Mouse (Mus musculus): ENCODE measurements around the gene Gm4297. TPM values are rescaled to one million over a fixed set of nuclear protein-coding genes. Genes with fewer than 3 reads are reported as not detected.
"Not testable (repeated sequence)": the region's sequence is repeated elsewhere in the genome, so short reads cannot be mapped to it uniquely, and the experiment has no call there.

Gm4297 gene
- not detected in 2 replicates for polyA plus RNA-seq (2014; fragmentation: Nextera tagmentation; extraction: Ambion mirVana)

GRCm38 (mm10) chrX:24574795-24575194 is at the start of gene Gm4297:
Gene Gm4297, minus strand, starts transcription at chrX:24574895.
- not testable (repeated sequence) for H3K27ac ChIP-seq (ENCODE audit: low read depth); H3K9ac ChIP-seq; H3K4me3 ChIP-seq (ENCODE audit: low read depth, low read length); H3K4me1 ChIP-seq (ENCODE audit: insufficient read depth); H3K27me3 ChIP-seq (ENCODE audit: insufficient read depth, low read length); H3K4me2 ChIP-seq; DNase-seq; H3K36me3 ChIP-seq (ENCODE audit: insufficient read depth); H3K9me3 ChIP-seq (ENCODE audit: low read depth, low read length); ATAC-seq (ENCODE audit: insufficient read depth)
- 70% methylated on average over 4 of the region's 4 CpGs for WGBS

Small RNA genes lying within 50 kb of the gene (microRNA-seq; reads per million reads assigned to microRNA genes)
- gene Gm27839 (ENCODE audit: borderline number of aligned reads) (not detected), gene Gm27910 (ENCODE audit: borderline number of aligned reads) (not detected)

Other genes with a start within 250 kb of the Gm4297 start
- not detected in 2 replicates for gene Gm5934, start 74.1 kb downstream of the Gm4297 start, polyA plus RNA-seq (2014; fragmentation: Nextera tagmentation; extraction: Ambion mirVana)
- gene Gm5935, start 200.3 kb upstream of the Gm4297 start, polyA plus RNA-seq (2014; fragmentation: Nextera tagmentation; extraction: Ambion mirVana) = not detected in 2 replicates

Data from lung, embryonic 14.5 days (tissue).